Mouse (Mus musculus): ENCODE data around the gene Spsb3. TPM values are rescaled to one million over a fixed set of nuclear protein-coding genes. Genes with fewer than 3 reads are reported as not detected.

Gene Spsb3
- polyA plus RNA-seq, 1 experiment from 2014 or later = 32.7 TPM

DNA sequence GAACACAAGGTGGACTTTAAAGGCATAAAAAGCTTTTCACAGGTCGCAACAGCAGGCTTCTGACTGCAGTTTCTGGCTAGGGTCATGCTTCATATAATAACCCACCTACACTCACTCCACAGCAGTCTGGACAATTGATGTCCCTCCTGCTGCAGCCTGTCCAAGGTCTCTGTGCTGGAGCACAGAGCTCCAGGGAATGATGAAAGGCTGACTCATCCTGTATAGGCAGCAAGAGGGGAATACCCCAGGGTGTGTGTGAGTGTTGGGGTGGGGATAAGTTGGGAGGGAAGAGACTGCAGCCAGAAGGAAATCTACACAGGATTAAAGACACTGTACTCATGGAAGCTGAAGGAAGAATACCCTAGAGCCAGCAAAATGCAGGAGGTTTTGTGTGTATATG is 43.1 kb downstream of the Spsb3 start:
- WGBS = 85% methylated on average over 1 of the region's 1 CpGs
- Histone ChIP-seq H3K4me1 (ENCODE audit: control insufficient read depth, insufficient read depth, low read length) (peaks cover 3% of the 10 kb centered on the region), H3K36me3 (ENCODE audit: control insufficient read depth, insufficient read depth, low read length) (peaks cover 6% of the 10 kb centered on the region; the same call in 1 of the 2 replicates), H3K27me3 (ENCODE audit: control insufficient read depth, insufficient read depth, low read length) (no peaks in the 10 kb centered on the region), H3K27ac (ENCODE audit: low read length) (no peak overlapping the region), H3K9ac (ENCODE audit: low read length) (no peak overlapping the region), H3K9me3 (replicated peaks; ENCODE audit: control insufficient read depth, low read length) (no peaks in the 10 kb centered on the region), H3K4me2 (ENCODE audit: low read depth, low read length) (no peak overlapping the region), H3K4me3 (replicated peaks; ENCODE audit: low read length) (no peak overlapping the region)
- no peak for ATAC-seq (ENCODE audit: insufficient read depth, low FRiP score)

DNA sequence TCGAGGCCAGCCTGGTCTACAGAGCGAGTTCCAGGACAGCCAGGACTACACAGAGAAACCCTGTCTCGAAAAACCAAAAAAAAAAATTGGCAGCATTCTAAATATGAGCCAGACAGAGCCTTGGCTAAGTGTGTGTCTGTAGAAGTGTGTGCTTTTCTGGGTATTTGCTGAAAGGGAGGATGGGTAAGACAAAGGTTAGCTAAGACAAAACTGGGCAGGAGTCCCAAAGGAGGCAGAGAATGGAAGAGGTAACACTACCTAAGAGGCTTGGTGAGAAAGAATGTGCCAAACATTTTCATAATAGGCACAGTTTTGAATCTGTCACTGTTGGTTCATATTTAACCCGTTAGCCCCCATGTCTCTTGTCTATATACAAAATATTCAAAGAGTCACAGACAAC is 46.0 kb downstream of the Spsb3 start:
- no peak overlapping the region for H3K4me2 ChIP-seq (ENCODE audit: low read depth, low read length)
- no peaks in the 10 kb centered on the region for H3K27me3 ChIP-seq (ENCODE audit: control insufficient read depth, insufficient read depth, low read length)
- H3K9ac ChIP-seq (ENCODE audit: low read length) = no peak overlapping the region
- WGBS = 91% methylated on average over 4 of the region's 4 CpGs
- no peak for ATAC-seq (ENCODE audit: insufficient read depth, low FRiP score)
- H3K9me3 ChIP-seq (replicated peaks; ENCODE audit: control insufficient read depth, low read length) = no peaks in the 10 kb centered on the region
- no peak overlapping the region for H3K27ac ChIP-seq (ENCODE audit: low read length)
- H3K36me3 ChIP-seq (ENCODE audit: control insufficient read depth, insufficient read depth, low read length) = peaks cover 5% of the 10 kb centered on the region; the same call in 1 of the 2 replicates
- H3K4me1 ChIP-seq (ENCODE audit: control insufficient read depth, insufficient read depth, low read length) = peaks cover 20% of the 10 kb centered on the region
- no peak overlapping the region for H3K4me3 ChIP-seq (replicated peaks; ENCODE audit: low read length)

DNA sequence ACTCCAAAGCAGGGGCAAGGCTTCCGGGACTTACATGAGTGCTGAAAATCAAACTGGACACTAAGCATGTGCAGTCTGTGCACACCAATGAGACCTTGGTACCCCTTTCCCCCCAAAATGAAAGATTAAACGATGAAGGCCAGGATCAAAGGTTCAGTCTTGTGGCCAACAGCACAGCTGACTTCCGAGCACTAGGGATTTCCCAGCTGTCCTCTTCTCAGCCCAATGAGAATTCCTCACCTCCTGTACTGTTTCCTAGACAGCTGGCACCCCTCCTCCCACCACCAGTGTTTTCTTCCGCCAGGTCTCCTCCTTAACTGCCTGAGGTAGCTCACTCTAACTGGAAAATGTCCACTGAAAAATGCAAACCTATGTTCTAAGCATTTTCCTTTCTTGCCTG is 46.7 kb downstream of the Spsb3 start:
- no peak overlapping the region for H3K4me2 ChIP-seq (ENCODE audit: low read depth, low read length)
- WGBS = 61% methylated on average over 4 of the region's 4 CpGs
- no peak overlapping the region for H3K9ac ChIP-seq (ENCODE audit: low read length)
- H3K9me3 ChIP-seq (replicated peaks; ENCODE audit: control insufficient read depth, low read length) = no peaks in the 10 kb centered on the region
- no peak overlapping the region for H3K27ac ChIP-seq (ENCODE audit: low read length)
- ATAC-seq (ENCODE audit: insufficient read depth, low FRiP score) = no peak
- H3K4me1 ChIP-seq (ENCODE audit: control insufficient read depth, insufficient read depth, low read length) = peaks cover 20% of the 10 kb centered on the region
- no peaks in the 10 kb centered on the region for H3K27me3 ChIP-seq (ENCODE audit: control insufficient read depth, insufficient read depth, low read length)
- H3K36me3 ChIP-seq (ENCODE audit: control insufficient read depth, insufficient read depth, low read length) = no peaks in the 10 kb centered on the region
- no peak overlapping the region for H3K4me3 ChIP-seq (replicated peaks; ENCODE audit: low read length)

DNA sequence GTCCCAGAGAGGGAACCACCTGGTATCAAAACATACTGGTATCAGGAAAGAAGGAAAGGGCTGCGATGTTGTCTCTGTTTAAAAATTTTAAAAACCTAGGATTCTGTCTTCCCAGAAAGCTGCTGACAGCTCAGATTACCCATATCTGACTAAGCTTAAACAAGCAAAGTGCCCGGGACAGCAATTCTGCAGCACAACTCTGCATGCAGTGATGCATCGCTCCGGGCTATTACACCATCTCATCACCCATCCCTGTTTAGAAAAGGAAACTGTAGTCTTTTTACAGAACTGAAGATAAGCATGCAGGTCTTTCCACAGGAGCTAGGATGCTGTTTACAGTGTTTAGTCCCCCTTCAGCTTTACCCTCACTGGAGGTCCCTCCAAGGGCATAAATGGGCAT is 48.5 kb downstream of the Spsb3 start:
- no peak for ATAC-seq (ENCODE audit: insufficient read depth, low FRiP score)
- peaks cover 20% of the 10 kb centered on the region for H3K4me1 ChIP-seq (ENCODE audit: control insufficient read depth, insufficient read depth, low read length)
- H3K9ac ChIP-seq (ENCODE audit: low read length) = peak overlapping the region; percentile 83; the same call in 1 of the 2 replicates
- peak overlapping the region; percentile 86 for H3K4me2 ChIP-seq (ENCODE audit: low read depth, low read length)
- peak overlapping the region; percentile 97 for H3K4me3 ChIP-seq (replicated peaks; ENCODE audit: low read length)
- WGBS = 59% methylated on average over 4 of the region's 4 CpGs
- H3K27me3 ChIP-seq (ENCODE audit: control insufficient read depth, insufficient read depth, low read length) = no peaks in the 10 kb centered on the region
- H3K36me3 ChIP-seq (ENCODE audit: control insufficient read depth, insufficient read depth, low read length) = no peaks in the 10 kb centered on the region
- no peak overlapping the region for H3K27ac ChIP-seq (ENCODE audit: low read length)
- no peaks in the 10 kb centered on the region for H3K9me3 ChIP-seq (replicated peaks; ENCODE audit: control insufficient read depth, low read length)

DNA sequence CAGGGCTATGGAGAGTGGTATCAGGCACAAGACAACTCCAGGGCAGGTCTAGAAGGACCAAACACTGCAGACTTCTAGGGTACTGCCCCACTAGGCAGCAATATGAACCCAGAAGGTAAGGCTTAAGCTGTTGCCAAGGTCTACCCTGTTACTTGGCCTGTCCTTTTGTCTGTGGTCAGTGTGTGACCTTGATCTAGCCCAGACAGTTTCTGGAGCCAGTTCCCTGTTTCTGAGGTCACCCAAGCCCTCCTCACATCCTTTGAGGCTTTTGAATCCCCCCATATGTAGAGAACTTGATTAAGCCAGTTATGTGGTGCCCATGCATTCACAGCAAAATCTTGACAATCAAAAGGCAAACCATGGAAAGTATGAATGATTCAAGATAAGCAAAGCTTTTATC is 49.2 kb downstream of the Spsb3 start:
- H3K4me1 ChIP-seq (ENCODE audit: control insufficient read depth, insufficient read depth, low read length) = peaks cover 20% of the 10 kb centered on the region
- no peaks in the 10 kb centered on the region for H3K27me3 ChIP-seq (ENCODE audit: control insufficient read depth, insufficient read depth, low read length)
- H3K4me3 ChIP-seq (replicated peaks; ENCODE audit: low read length) = peak overlapping the region; percentile 97
- no peaks in the 10 kb centered on the region for H3K36me3 ChIP-seq (ENCODE audit: control insufficient read depth, insufficient read depth, low read length)
- no peak overlapping the region for H3K27ac ChIP-seq (ENCODE audit: low read length)
- H3K9me3 ChIP-seq (replicated peaks; ENCODE audit: control insufficient read depth, low read length) = no peaks in the 10 kb centered on the region
- H3K4me2 ChIP-seq (ENCODE audit: low read depth, low read length) = peak overlapping the region; percentile 86
- H3K9ac ChIP-seq (ENCODE audit: low read length) = peak overlapping the region; percentile 83
- ATAC-seq (ENCODE audit: insufficient read depth, low FRiP score) = no peak

DNA sequence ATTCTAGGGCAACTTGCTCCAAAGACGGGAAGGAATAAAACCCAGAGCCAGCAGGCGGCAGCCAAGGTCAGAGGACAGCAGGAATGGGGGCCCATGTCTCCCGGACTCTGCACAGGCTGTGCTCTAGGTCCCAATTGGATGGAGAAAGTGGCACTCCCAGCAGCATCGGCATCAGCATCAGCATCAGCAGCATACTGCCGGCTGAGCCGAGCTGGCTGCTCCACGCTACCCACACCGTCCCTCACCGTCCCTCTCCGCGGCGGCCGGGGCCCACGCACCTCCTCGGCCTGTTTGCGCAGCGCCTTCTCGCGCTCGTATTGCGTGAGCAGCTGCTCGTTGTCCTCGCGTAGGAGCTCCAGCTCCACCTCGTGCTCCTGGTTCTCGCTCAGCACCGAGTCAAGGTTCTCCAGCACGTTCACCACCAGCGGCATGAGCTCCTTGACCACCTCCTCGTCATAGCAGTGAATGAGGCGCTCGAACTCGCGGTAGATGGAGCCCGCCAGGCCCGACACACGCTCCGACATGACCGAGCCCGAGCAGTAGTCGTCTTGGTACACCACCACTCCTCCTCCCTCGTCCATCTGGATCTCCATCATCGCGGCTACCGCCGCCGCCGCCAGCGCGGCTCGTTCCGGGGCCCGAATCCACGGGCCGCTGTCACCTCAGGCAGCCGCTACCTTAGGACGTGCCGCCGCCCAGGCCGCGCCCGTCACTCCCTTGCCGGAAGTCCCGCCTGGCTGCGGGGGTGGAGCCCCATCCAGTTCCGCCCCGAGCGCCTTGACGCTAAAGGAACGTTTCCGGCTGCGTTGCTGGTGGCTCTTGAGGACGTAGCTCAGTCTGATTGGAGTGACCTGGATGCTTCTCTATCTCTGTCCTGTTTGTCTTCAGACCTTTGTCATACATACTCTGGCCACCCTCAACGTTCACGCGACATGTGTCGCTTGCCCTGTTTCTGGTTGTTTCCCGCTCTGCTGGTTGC is 50.1 kb downstream of the Spsb3 start, which contains the start of gene Mapk8ip3:
Gene Mapk8ip3 (minus strand): TSS at position 719 of the 979 bp plus-strand sequence.
- peak within 1 kb of the TSS; percentile 86 for H3K4me2 ChIP-seq (ENCODE audit: low read depth, low read length)
- ATAC-seq (ENCODE audit: insufficient read depth, low FRiP score) = peak; percentile 97
- WGBS = under 1% methylated on average over 78 of the region's 78 CpGs

DNA sequence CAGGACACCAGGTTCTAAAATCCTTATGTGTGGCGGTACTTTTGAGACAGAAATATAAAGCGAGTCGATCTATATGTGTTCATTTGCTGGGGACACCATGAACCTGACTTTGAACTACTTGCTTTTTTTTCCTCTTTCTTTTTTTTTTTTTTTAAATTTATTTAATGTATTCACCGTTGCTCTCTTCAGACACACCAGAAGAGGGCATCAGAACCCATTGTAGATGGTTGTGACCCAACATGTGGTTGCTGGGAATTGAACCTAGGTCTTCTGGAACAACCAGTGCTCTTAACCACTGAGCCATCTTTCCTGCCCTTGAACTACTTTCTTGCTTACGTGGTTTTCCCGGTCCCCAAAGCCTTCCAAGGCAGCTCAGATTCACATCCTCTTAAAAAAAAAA is 50.8 kb downstream of the Spsb3 start:
- Histone ChIP-seq H3K4me3 (replicated peaks; ENCODE audit: low read length) (peak overlapping the region; percentile 97), H3K27me3 (ENCODE audit: control insufficient read depth, insufficient read depth, low read length) (no peaks in the 10 kb centered on the region), H3K27ac (ENCODE audit: low read length) (peak overlapping the region; percentile 82), H3K9me3 (replicated peaks; ENCODE audit: control insufficient read depth, low read length) (no peaks in the 10 kb centered on the region), H3K4me2 (ENCODE audit: low read depth, low read length) (peak overlapping the region; percentile 86), H3K9ac (ENCODE audit: low read length) (peak overlapping the region; percentile 83), H3K36me3 (ENCODE audit: control insufficient read depth, insufficient read depth, low read length) (no peaks in the 10 kb centered on the region), H3K4me1 (ENCODE audit: control insufficient read depth, insufficient read depth, low read length) (peaks cover 20% of the 10 kb centered on the region)
- no peak for ATAC-seq (ENCODE audit: insufficient read depth, low FRiP score)
- WGBS = 40% methylated on average over 6 of the region's 6 CpGs

More for the DNA sequence above, 50.1 kb downstream of the Spsb3 start, which contains the start of gene Mapk8ip3:
- H3K4me1 ChIP-seq (ENCODE audit: control insufficient read depth, insufficient read depth, low read length) = peaks cover 20% of the 10 kb centered on the region
- peak within 1 kb of the TSS; percentile 97 for H3K4me3 ChIP-seq (replicated peaks; ENCODE audit: low read length)
- H3K9ac ChIP-seq (ENCODE audit: low read length) = peak within 1 kb of the TSS; percentile 83
- peak within 1 kb of the TSS; percentile 82 for H3K27ac ChIP-seq (ENCODE audit: low read length)
- H3K9me3 ChIP-seq (replicated peaks; ENCODE audit: control insufficient read depth, low read length) = no peaks in the 10 kb centered on the region
- no peaks in the 10 kb centered on the region for H3K27me3 ChIP-seq (ENCODE audit: control insufficient read depth, insufficient read depth, low read length)
- H3K36me3 ChIP-seq (ENCODE audit: control insufficient read depth, insufficient read depth, low read length) = no peaks in the 10 kb centered on the region

Other genes starting within 250 kb of the Spsb3 start
- 38.0 and 39.0 TPM in 2 replicates for gene Slc9a3r2, start 236.3 kb upstream of the Spsb3 start, polyA plus RNA-seq (2015; fragmentation: Nextera tagmentation; extraction: Ambion mirVana)
- 0.37 and 0.39 TPM in 2 replicates for gene Npw, start 228.2 kb upstream of the Spsb3 start, polyA plus RNA-seq (2015; fragmentation: Nextera tagmentation; extraction: Ambion mirVana)
- 13.6 and 13.7 TPM in 2 replicates for gene Zfp598, start 217.0 kb upstream of the Spsb3 start, polyA plus RNA-seq (2015; fragmentation: Nextera tagmentation; extraction: Ambion mirVana)
- 6.1 and 6.2 TPM in 2 replicates for gene Syngr3, start 196.7 kb upstream of the Spsb3 start, polyA plus RNA-seq (2015; fragmentation: Nextera tagmentation; extraction: Ambion mirVana)
- 34.5 and 35.2 TPM in 2 replicates for gene Gfer, start 190.5 kb upstream of the Spsb3 start, polyA plus RNA-seq (2015; fragmentation: Nextera tagmentation; extraction: Ambion mirVana)
- gene Noxo1, start 190.4 kb upstream of the Spsb3 start, polyA plus RNA-seq (2015; fragmentation: Nextera tagmentation; extraction: Ambion mirVana) = 3.8 and 5.8 TPM in 2 replicates
- gene Tbl3, start 179.0 kb upstream of the Spsb3 start, polyA plus RNA-seq (2015; fragmentation: Nextera tagmentation; extraction: Ambion mirVana) = 63.6 and 70.4 TPM in 2 replicates
- gene Rnf151, start 168.6 kb upstream of the Spsb3 start, polyA plus RNA-seq (2015; fragmentation: Nextera tagmentation; extraction: Ambion mirVana) = 0.14 TPM in 1 of 2 replicates, not detected in the other
- 1,212 and 1,230 TPM in 2 replicates for gene Rps2, start 168.5 kb upstream of the Spsb3 start, polyA plus RNA-seq (2015; fragmentation: Nextera tagmentation; extraction: Ambion mirVana)
- 225 and 246 TPM in 2 replicates for gene Ndufb10, start 162.2 kb upstream of the Spsb3 start, polyA plus RNA-seq (2015; fragmentation: Nextera tagmentation; extraction: Ambion mirVana)
- gene Rpl3l, start 158.8 kb upstream of the Spsb3 start, polyA plus RNA-seq (2015; fragmentation: Nextera tagmentation; extraction: Ambion mirVana) = 0.25 and 0.57 TPM in 2 replicates
- gene Msrb1, start 150.0 kb upstream of the Spsb3 start, polyA plus RNA-seq (2015; fragmentation: Nextera tagmentation; extraction: Ambion mirVana) = 40.3 and 45.5 TPM in 2 replicates
- 0.81 and 1.0 TPM in 2 replicates for gene Hs3st6, start 133.7 kb upstream of the Spsb3 start, polyA plus RNA-seq (2015; fragmentation: Nextera tagmentation; extraction: Ambion mirVana)
- 0.10 TPM in 1 of 2 replicates, not detected in the other for gene Meiob, start 82.4 kb upstream of the Spsb3 start, polyA plus RNA-seq (2015; fragmentation: Nextera tagmentation; extraction: Ambion mirVana)
- gene Hagh, start 46.5 kb upstream of the Spsb3 start, polyA plus RNA-seq (2015; fragmentation: Nextera tagmentation; extraction: Ambion mirVana) = 50.9 and 53.1 TPM in 2 replicates
- gene Fahd1, start 36.3 kb upstream of the Spsb3 start, polyA plus RNA-seq (2015; fragmentation: Nextera tagmentation; extraction: Ambion mirVana) = 29.9 and 36.5 TPM in 2 replicates
- 3.7 and 4.2 TPM in 2 replicates for gene Igfals, start 20.6 kb upstream of the Spsb3 start, polyA plus RNA-seq (2015; fragmentation: Nextera tagmentation; extraction: Ambion mirVana)
- gene Nubp2, start 294 bp upstream of the Spsb3 start, polyA plus RNA-seq (2015; fragmentation: Nextera tagmentation; extraction: Ambion mirVana) = 44.1 and 47.9 TPM in 2 replicates
- gene Eme2, start 8.4 kb downstream of the Spsb3 start, polyA plus RNA-seq (2015; fragmentation: Nextera tagmentation; extraction: Ambion mirVana) = 32.3 and 33.5 TPM in 2 replicates
- 91.2 and 96.2 TPM in 2 replicates for gene Mrps34, start 8.5 kb downstream of the Spsb3 start, polyA plus RNA-seq (2015; fragmentation: Nextera tagmentation; extraction: Ambion mirVana)
- 63.1 and 64.8 TPM in 2 replicates for gene Nme3, start 9.9 kb downstream of the Spsb3 start, polyA plus RNA-seq (2015; fragmentation: Nextera tagmentation; extraction: Ambion mirVana)
- 32.8 and 33.4 TPM in 2 replicates for gene Mapk8ip3, start 50.3 kb downstream of the Spsb3 start, polyA plus RNA-seq (2015; fragmentation: Nextera tagmentation; extraction: Ambion mirVana)
- gene Jpt2, start 74.0 kb downstream of the Spsb3 start, polyA plus RNA-seq (2015; fragmentation: Nextera tagmentation; extraction: Ambion mirVana) = 158 and 170 TPM in 2 replicates
- gene Cramp1l, start 129.1 kb downstream of the Spsb3 start, polyA plus RNA-seq (2015; fragmentation: Nextera tagmentation; extraction: Ambion mirVana) = 3.4 and 4.2 TPM in 2 replicates
- 21.7 TPM in 2 replicates for gene Ift140, start 129.4 kb downstream of the Spsb3 start, polyA plus RNA-seq (2015; fragmentation: Nextera tagmentation; extraction: Ambion mirVana)
- gene Tmem204, start 196.9 kb downstream of the Spsb3 start, polyA plus RNA-seq (2015; fragmentation: Nextera tagmentation; extraction: Ambion mirVana) = 24.1 and 25.2 TPM in 2 replicates
- gene Telo2, start 229.3 kb downstream of the Spsb3 start, polyA plus RNA-seq (2015; fragmentation: Nextera tagmentation; extraction: Ambion mirVana) = 38.9 and 39.9 TPM in 2 replicates
- gene Ptx4, start 234.1 kb downstream of the Spsb3 start, polyA plus RNA-seq (2015; fragmentation: Nextera tagmentation; extraction: Ambion mirVana) = 0.50 and 0.56 TPM in 2 replicates
- gene Clcn7, start 246.7 kb downstream of the Spsb3 start, polyA plus RNA-seq (2015; fragmentation: Nextera tagmentation; extraction: Ambion mirVana) = 21.4 and 24.7 TPM in 2 replicates